Mouse (Mus musculus): ENCODE measurements around the gene Adrm1.
"Not testable (repeated sequence)": the region's sequence is repeated elsewhere in the genome, so short reads cannot be mapped to it uniquely, and the experiment has no call there.

The Adrm1 gene

GRCm38 (mm10) chr2:180170806-180171521 is at the start of gene Adrm1:
TSS of gene Adrm1 (plus strand) at chr2:180171485.
- DNase-seq = peak; percentile 97

GRCm38 (mm10) chr2:180124192-180124591 is 47.1 kb upstream of the Adrm1 start:
- no peak for DNase-seq

- no peak for DNase-seq
These were observed 45.1 kb upstream of the Adrm1 start for GRCm38 (mm10) chr2:180126195-180126594.

- DNase-seq = no peak
These were observed 43.6 kb upstream of the Adrm1 start for GRCm38 (mm10) chr2:180127675-180128074.

GRCm38 (mm10) chr2:180133231-180133630 is 38.1 kb upstream of the Adrm1 start:
- no peak for DNase-seq

GRCm38 (mm10) chr2:180133911-180134310 is 37.4 kb upstream of the Adrm1 start:
- no peak for DNase-seq

GRCm38 (mm10) chr2:180135414-180135813 is 35.9 kb upstream of the Adrm1 start:
- no peak for DNase-seq

GRCm38 (mm10) chr2:180146091-180146490 is 25.2 kb upstream of the Adrm1 start:
- no peak for DNase-seq

GRCm38 (mm10) chr2:180147379-180147778 is 23.9 kb upstream of the Adrm1 start:
- DNase-seq = no peak

GRCm38 (mm10) chr2:180148551-180148950 is 22.7 kb upstream of the Adrm1 start:
- DNase-seq = no peak

GRCm38 (mm10) chr2:180154796-180155195 is 16.5 kb upstream of the Adrm1 start:
- no peak for DNase-seq

GRCm38 (mm10) chr2:180158627-180159026 is 12.7 kb upstream of the Adrm1 start:
- DNase-seq = no peak

- DNase-seq = no peak
These were observed 5.4 kb upstream of the Adrm1 start for GRCm38 (mm10) chr2:180165855-180166254.

GRCm38 (mm10) chr2:180166869-180167268 is 4.4 kb upstream of the Adrm1 start:
- no peak for DNase-seq

GRCm38 (mm10) chr2:180170151-180170805 is 1.0 kb upstream of the Adrm1 start:
- no peak for DNase-seq

- no peak for DNase-seq
These were observed 311 bp downstream of the Adrm1 start for GRCm38 (mm10) chr2:180171522-180172070.

GRCm38 (mm10) chr2:180172152-180172551 is 867 bp downstream of the Adrm1 start:
- peak; percentile 24 for DNase-seq

GRCm38 (mm10) chr2:180173163-180173562 is 1.9 kb downstream of the Adrm1 start:
- DNase-seq = peak; percentile 26

- not testable (repeated sequence) for DNase-seq
These were observed 2.4 kb downstream of the Adrm1 start for GRCm38 (mm10) chr2:180173711-180174110.

- no peak for DNase-seq
These were observed 2.8 kb downstream of the Adrm1 start for GRCm38 (mm10) chr2:180174121-180174520.

GRCm38 (mm10) chr2:180175725-180176124 is 4.4 kb downstream of the Adrm1 start:
- no peak for DNase-seq

GRCm38 (mm10) chr2:180181542-180181941 is 10.3 kb downstream of the Adrm1 start:
- no peak for DNase-seq

- DNase-seq = no peak
These were observed 12.9 kb downstream of the Adrm1 start for GRCm38 (mm10) chr2:180184011-180184751.

GRCm38 (mm10) chr2:180184752-180185109 is 13.4 kb downstream of the Adrm1 start:
- DNase-seq = no peak
